Mouse (Mus musculus) stomach, postnatal 0 days (tissue): ENCODE results near the gene Ugt1a1.

Source experiments
- CTCF ChIP-seq: IDR thresholded peaks from 2 replicates; pipeline ENCODE4 v1.5.1; 2016; ENCODE audit warnings: antibody characterized with exemption, low read depth, mild to moderate bottlenecking, moderate library complexity
- EP300 ChIP-seq: optimal IDR thresholded peaks from 2 replicates; pipeline ENCODE3; 2016; ENCODE audit warnings: antibody characterized with exemption

- TF ChIP-seq EP300, result no peak
- TF ChIP-seq CTCF, result no peak
Observed at GRCm38 (mm10) chr1:88234248-88234610, 22.5 kb downstream of the Ugt1a1 start.
